Mouse (Mus musculus): Measurements from ENCODE around the gene Ints5. TPM values are rescaled to one million over a fixed set of nuclear protein-coding genes. Genes with fewer than 3 reads are reported as not detected.

Ints5 gene
- polyA plus RNA-seq, 1 experiment, result 18.5 TPM

GRCm38 (mm10) chr19:8928689-8929223 lies 36.0 kb downstream of the Ints5 start:
- no peak for DNase-seq (ENCODE audit: low read depth)

- DNase-seq (ENCODE audit: low read depth), result no peak
Measured at GRCm38 (mm10) chr19:8929224-8930088, 36.7 kb downstream of the Ints5 start, which contains the start of the genes Rom1 and Eml3. Gene Rom1 (minus strand): TSS chr19:8929356. Gene Eml3 (plus strand): TSS chr19:8929552.

- no peak for DNase-seq (ENCODE audit: low read depth)
Measured at GRCm38 (mm10) chr19:8930117-8930516, 37.3 kb downstream of the Ints5 start.

GRCm38 (mm10) chr19:8930771-8931170 lies 38.0 kb downstream of the Ints5 start:
- no peak for DNase-seq (ENCODE audit: low read depth)

GRCm38 (mm10) chr19:8936736-8937135 lies 43.9 kb downstream of the Ints5 start:
- DNase-seq (ENCODE audit: low read depth), result no peak

- no peak for DNase-seq (ENCODE audit: low read depth)
Measured at GRCm38 (mm10) chr19:8940526-8941133, 47.8 kb downstream of the Ints5 start.

- no peak for DNase-seq (ENCODE audit: low read depth)
Measured at GRCm38 (mm10) chr19:8941136-8941514, 48.3 kb downstream of the Ints5 start.

- no peak for DNase-seq (ENCODE audit: low read depth)
Measured at GRCm38 (mm10) chr19:8941515-8942217, 48.9 kb downstream of the Ints5 start, which contains the start of gene Mta2. Gene Mta2 (plus strand): TSS chr19:8941875.

GRCm38 (mm10) chr19:8942276-8942964 lies 49.6 kb downstream of the Ints5 start:
- DNase-seq (ENCODE audit: low read depth), result no peak

- no peak for DNase-seq (ENCODE audit: low read depth)
Measured at GRCm38 (mm10) chr19:8943047-8943446, 50.2 kb downstream of the Ints5 start.

- no peak for DNase-seq (ENCODE audit: low read depth)
Measured at GRCm38 (mm10) chr19:8944062-8944461, 51.3 kb downstream of the Ints5 start.

- no peak for DNase-seq (ENCODE audit: low read depth)
Measured at GRCm38 (mm10) chr19:8944750-8945149, 51.9 kb downstream of the Ints5 start.

- no peak for DNase-seq (ENCODE audit: low read depth)
Measured at GRCm38 (mm10) chr19:8945251-8945650, 52.4 kb downstream of the Ints5 start.

GRCm38 (mm10) chr19:8946929-8947328 lies 54.1 kb downstream of the Ints5 start:
- DNase-seq (ENCODE audit: low read depth), result no peak

Other genes with a start within 250 kb of the Ints5 start
- gene Chrm1, start 229.2 kb upstream of the Ints5 start, polyA plus RNA-seq (2012; rRNA removed), result 0.12 and 0.25 TPM in 2 replicates
- gene Slc3a2, start 169.6 kb upstream of the Ints5 start, polyA plus RNA-seq (2012; rRNA removed), result 393 and 456 TPM in 2 replicates
- gene Wdr74, start 157.2 kb upstream of the Ints5 start, polyA plus RNA-seq (2012; rRNA removed), result 30.1 and 32.2 TPM in 2 replicates
- gene 1700092M07Rik, start 152.3 kb upstream of the Ints5 start, polyA plus RNA-seq (2012; rRNA removed), result 2.3 and 2.5 TPM in 2 replicates
- gene Stx5a, start 151.6 kb upstream of the Ints5 start, polyA plus RNA-seq (2012; rRNA removed), result 95.3 and 118 TPM in 2 replicates
- gene Nxf1, start 135.9 kb upstream of the Ints5 start, polyA plus RNA-seq (2012; rRNA removed), result 96.6 and 113 TPM in 2 replicates
- gene Tmem223, start 122.0 kb upstream of the Ints5 start, polyA plus RNA-seq (2012; rRNA removed), result 183 and 249 TPM in 2 replicates
- gene Tmem179b, start 118.5 kb upstream of the Ints5 start, polyA plus RNA-seq (2012; rRNA removed), result 112 and 134 TPM in 2 replicates
- 17.4 and 19.6 TPM in 2 replicates for gene Taf6l, start 106.6 kb upstream of the Ints5 start, polyA plus RNA-seq (2012; rRNA removed)
- 88.3 and 105 TPM in 2 replicates for gene Polr2g, start 94.4 kb upstream of the Ints5 start, polyA plus RNA-seq (2012; rRNA removed)
- gene Zbtb3, start 90.5 kb upstream of the Ints5 start, polyA plus RNA-seq (2012; rRNA removed), result 2.4 and 2.9 TPM in 2 replicates
- 22.7 and 23.1 TPM in 2 replicates for gene Ttc9c, start 73.7 kb upstream of the Ints5 start, polyA plus RNA-seq (2012; rRNA removed)
- 19.0 and 35.0 TPM in 2 replicates for gene Hnrnpul2, start 73.0 kb upstream of the Ints5 start, polyA plus RNA-seq (2012; rRNA removed)
- gene AC129217.1, start 63.2 kb upstream of the Ints5 start, polyA plus RNA-seq (2012; rRNA removed), result 0.57 and 9.1 TPM in 2 replicates
- gene Bscl2, start 55.5 kb upstream of the Ints5 start, polyA plus RNA-seq (2012; rRNA removed), result 306 and 363 TPM in 2 replicates
- gene Gng3, start 53.8 kb upstream of the Ints5 start, polyA plus RNA-seq (2012; rRNA removed), result 0.43 and 0.46 TPM in 2 replicates
- gene Lrrn4cl, start 42.2 kb upstream of the Ints5 start, polyA plus RNA-seq (2012; rRNA removed), result 6.9 and 8.7 TPM in 2 replicates
- 88.9 and 91.5 TPM in 2 replicates for gene Ubxn1, start 21.5 kb upstream of the Ints5 start, polyA plus RNA-seq (2012; rRNA removed)
- 37.9 and 50.6 TPM in 2 replicates for gene Uqcc3, start 12.1 kb upstream of the Ints5 start, polyA plus RNA-seq (2012; rRNA removed)
- 2.5 and 3.0 TPM in 2 replicates for gene Lbhd1, start 9.3 kb upstream of the Ints5 start, polyA plus RNA-seq (2012; rRNA removed)
- not detected in 2 replicates for gene Gm49403, start 9.1 kb upstream of the Ints5 start, polyA plus RNA-seq (2012; rRNA removed)
- 23.6 and 25.6 TPM in 2 replicates for gene 1810009A15Rik, start 4.2 kb upstream of the Ints5 start, polyA plus RNA-seq (2012; rRNA removed)
- not detected in 2 replicates for gene Gm49416, start 4.1 kb upstream of the Ints5 start, polyA plus RNA-seq (2012; rRNA removed)
- 134 and 150 TPM in 2 replicates for gene Ganab, start 5.1 kb downstream of the Ints5 start, polyA plus RNA-seq (2012; rRNA removed)
- 83.8 and 88.2 TPM in 2 replicates for gene B3gat3, start 27.4 kb downstream of the Ints5 start, polyA plus RNA-seq (2012; rRNA removed)
- gene Rom1, start 36.4 kb downstream of the Ints5 start, polyA plus RNA-seq (2012; rRNA removed), result 9.6 and 11.7 TPM in 2 replicates
- gene Eml3, start 36.5 kb downstream of the Ints5 start, polyA plus RNA-seq (2012; rRNA removed), result 42.4 and 50.5 TPM in 2 replicates
- gene Mta2, start 48.9 kb downstream of the Ints5 start, polyA plus RNA-seq (2012; rRNA removed), result 21.9 and 35.1 TPM in 2 replicates
- 19.1 and 20.7 TPM in 2 replicates for gene Tut1, start 60.8 kb downstream of the Ints5 start, polyA plus RNA-seq (2012; rRNA removed)
- 295 and 302 TPM in 2 replicates for gene Eef1g, start 74.0 kb downstream of the Ints5 start, polyA plus RNA-seq (2012; rRNA removed)
- 53.6 and 56.8 TPM in 2 replicates for gene Ahnak, start 96.3 kb downstream of the Ints5 start, polyA plus RNA-seq (2012; rRNA removed)
- gene Scgb1a1, start 195.0 kb downstream of the Ints5 start, polyA plus RNA-seq (2012; rRNA removed), result 4.0 and 6.9 TPM in 2 replicates
- gene Asrgl1, start 242.6 kb downstream of the Ints5 start, polyA plus RNA-seq (2012; rRNA removed), result 3.5 and 6.4 TPM in 2 replicates